Mouse (Mus musculus) MEL (cell line): ENCODE data around the gene Slc26a11. TPM values are rescaled to one million over a fixed set of nuclear protein-coding genes. Genes with fewer than 3 reads are reported as not detected.
A peak's percentile ranks its signal among the peaks of the same experiment; 100 is the strongest.

ENCODE experiments used
- DNase-seq: peaks from one replicate; pipeline ENCODE4 v3.0.0; 2011; ENCODE audit warnings: low read depth, low spot score
- H3K27ac ChIP-seq: 2 replicates; pipeline ENCODE4 v1.5.1; 2012; ENCODE audit warnings: low read depth, mild to moderate bottlenecking, control low read depth, low read length, moderate library complexity; ENCODE audit not compliant: control insufficient read depth
- H3K27me3 ChIP-seq, 2 experiments: fragments of 150-350 bp in 1 of 2; sonication (generic) in 1 of 2; 2 replicates each; pipeline ENCODE4 v1.6.1; 2012; ENCODE audit warnings: low read length in 2 of 2, mild to moderate bottlenecking in 2 of 2, improper control_type of control experiment in 1 of 2, moderate library complexity in 1 of 2; ENCODE audit not compliant: insufficient read depth in 2 of 2, control insufficient read depth in 1 of 2
- H3K36me3 ChIP-seq, 2 experiments: 2 replicates each; pipeline ENCODE4 v1.6.1; 2012 to 2014; ENCODE audit warnings: low read length in 2 of 2, improper control_type of control experiment in 1 of 2, inconsistent platforms in 1 of 2, mild to moderate bottlenecking in 1 of 2; ENCODE audit not compliant: insufficient read depth in 2 of 2, control insufficient read depth in 1 of 2
- H3K4me1 ChIP-seq, 2 experiments: fragments of 150-350 bp in 1 of 2; sonication (generic) in 1 of 2; 2 replicates each; pipeline ENCODE4 v1.6.1; 2012; ENCODE audit warnings: low read length in 2 of 2, improper control_type of control experiment in 1 of 2, mild to moderate bottlenecking in 1 of 2; ENCODE audit not compliant: insufficient read depth in 2 of 2, control insufficient read depth in 1 of 2
- H3K4me3 ChIP-seq, 2 experiments: fragments of 150-350 bp in 1 of 2; sonication (generic) in 1 of 2; 2 replicates each; pipeline ENCODE4 v1.5.1; 2012; ENCODE audit warnings: low read depth in 2 of 2, low read length in 2 of 2, mild to moderate bottlenecking in 2 of 2, moderate library complexity in 2 of 2, control low read depth in 1 of 2, improper control_type of control experiment in 1 of 2; ENCODE audit not compliant: control insufficient read depth in 1 of 2, insufficient read depth in 1 of 2
- H3K79me2 ChIP-seq: 2 replicates; pipeline ENCODE4 v1.6.1; 2012; ENCODE audit warnings: mild to moderate bottlenecking, low read length, moderate library complexity; ENCODE audit not compliant: control insufficient read depth, poor library complexity, insufficient read depth
- H3K9ac ChIP-seq: 2 replicates; pipeline ENCODE4 v1.6.1; 2012; ENCODE audit warnings: low read depth, mild to moderate bottlenecking, control low read depth, low read length, moderate library complexity; ENCODE audit not compliant: control insufficient read depth, poor library complexity, severe bottlenecking
- H3K9me3 ChIP-seq: fragments of 150-350 bp; sonication (generic); replicated peaks from 2 replicates; pipeline ENCODE4 v1.6.1; 2012; ENCODE audit warnings: mild to moderate bottlenecking, low read length, improper control_type of control experiment, moderate library complexity; ENCODE audit not compliant: insufficient read depth
- BHLHE40 ChIP-seq: IDR thresholded peaks from 2 replicates; pipeline ENCODE4 v1.6.1; 2012; ENCODE audit warnings: low read depth, mild to moderate bottlenecking, inconsistent platforms, low read length, improper control_type of control experiment, borderline replicate concordance
- E2F4 ChIP-seq: IDR thresholded peaks from 2 replicates; pipeline ENCODE4 v1.6.1; 2011; ENCODE audit warnings: low read depth, low read length, improper control_type of control experiment, borderline replicate concordance
- EP300 ChIP-seq, 2 experiments: IDR thresholded peaks; 2 replicates each; pipeline ENCODE4 v1.6.1; 2011; ENCODE audit warnings: improper control_type of control experiment in 2 of 2, low read length in 2 of 2, low read depth in 1 of 2, mild to moderate bottlenecking in 1 of 2
- GABPA ChIP-seq: IDR thresholded peaks from 2 replicates; pipeline ENCODE4 v1.6.1; 2012; ENCODE audit warnings: low read depth, mild to moderate bottlenecking, inconsistent platforms, low read length, improper control_type of control experiment, moderate library complexity
- HCFC1 ChIP-seq: IDR thresholded peaks from 2 replicates; pipeline ENCODE4 v1.6.1; 2012; ENCODE audit warnings: low read depth, mild to moderate bottlenecking, inconsistent platforms, low read length, improper control_type of control experiment, moderate library complexity
- KAT2A ChIP-seq: conservative IDR thresholded peaks from 2 replicates; pipeline ENCODE4 v1.6.1; 2012; ENCODE audit warnings: low read depth, low read length, improper control_type of control experiment, inconsistent platforms
- MAZ ChIP-seq: IDR thresholded peaks from 2 replicates; pipeline ENCODE4 v1.6.1; 2012; ENCODE audit warnings: low read depth, mild to moderate bottlenecking, inconsistent platforms, low read length, improper control_type of control experiment
- MYB ChIP-seq: IDR thresholded peaks from 2 replicates; pipeline ENCODE4 v1.6.1; 2011; ENCODE audit warnings: mild to moderate bottlenecking, low read depth, low read length, improper control_type of control experiment
- MYC ChIP-seq: IDR thresholded peaks from 2 replicates; pipeline ENCODE4 v1.6.1; 2011; ENCODE audit warnings: low read depth, mild to moderate bottlenecking, low read length, improper control_type of control experiment, moderate library complexity
- NRF1 ChIP-seq: IDR thresholded peaks from 2 replicates; pipeline ENCODE4 v1.6.1; 2014; ENCODE audit warnings: low read depth, mild to moderate bottlenecking, inconsistent platforms, low read length, improper control_type of control experiment, moderate library complexity; ENCODE audit not compliant: poor library complexity, insufficient read depth, severe bottlenecking
- POLR2A ChIP-seq, 2 experiments: IDR thresholded peaks; 2 replicates each; pipeline ENCODE4 v1.6.1; 2011 to 2012; ENCODE audit warnings: low read length in 2 of 2, mild to moderate bottlenecking in 2 of 2, control low read depth in 1 of 2, improper control_type of control experiment in 1 of 2, low read depth in 1 of 2, moderate library complexity in 1 of 2; ENCODE audit not compliant: control insufficient read depth in 1 of 2, insufficient read depth in 1 of 2, poor library complexity in 1 of 2
- POLR2AphosphoS2 ChIP-seq: IDR thresholded peaks from 2 replicates; pipeline ENCODE4 v1.6.1; 2011; ENCODE audit warnings: low read length, improper control_type of control experiment
- POLR2AphosphoS5 ChIP-seq: IDR thresholded peaks from 2 replicates; pipeline ENCODE4 v1.6.1; 2012; ENCODE audit warnings: low read depth, borderline replicate concordance, mild to moderate bottlenecking, inconsistent platforms, low read length, moderate library complexity, mixed read lengths
- RAD21 ChIP-seq: IDR thresholded peaks from 2 replicates; pipeline ENCODE4 v1.6.1; 2011; ENCODE audit warnings: mild to moderate bottlenecking, low read depth, low read length, improper control_type of control experiment
- SIN3A ChIP-seq: IDR thresholded peaks from 2 replicates; pipeline ENCODE4 v1.6.1; 2012; ENCODE audit warnings: low read length, improper control_type of control experiment, inconsistent platforms
- SMC3 ChIP-seq: IDR thresholded peaks from 2 replicates; pipeline ENCODE4 v1.6.1; 2011; ENCODE audit warnings: low read depth, low read length, improper control_type of control experiment
- TBP ChIP-seq: IDR thresholded peaks from 2 replicates; pipeline ENCODE4 v1.8.0; 2011; ENCODE audit warnings: low read depth, low read length, improper control_type of control experiment
- USF2 ChIP-seq, 2 experiments: IDR thresholded peaks; 2 replicates each; pipeline ENCODE4 v1.6.1; 2011 to 2012; ENCODE audit warnings: improper control_type of control experiment in 2 of 2, low read length in 2 of 2, borderline replicate concordance in 1 of 2, inconsistent platforms in 1 of 2, low read depth in 1 of 2, mild to moderate bottlenecking in 1 of 2; ENCODE audit not compliant: insufficient read depth in 1 of 2
- ZC3H11A ChIP-seq: IDR thresholded peaks from 2 replicates; pipeline ENCODE4 v1.6.1; 2012; ENCODE audit warnings: low read depth, mild to moderate bottlenecking, inconsistent platforms, low read length, improper control_type of control experiment
- ZMIZ1 ChIP-seq: IDR thresholded peaks from 2 replicates; pipeline ENCODE4 v1.6.1; 2012; ENCODE audit warnings: low read depth, mild to moderate bottlenecking, inconsistent platforms, low read length, improper control_type of control experiment, moderate library complexity
- polyA plus RNA-seq, 2 experiments: library from polyadenylated mRNA; stranded (reverse) in 1 of 2; unstranded in 1 of 2; fragments of >175 nt in 1 of 2; fragments of >200 nt in 1 of 2; gene quantifications; 2 replicates each; pipeline versions ENCODE4 v1.2.1 to v1.2.4; 2012; ENCODE audit warnings: low replicate concordance in 2 of 2, low read depth in 1 of 2; ENCODE audit not compliant: insufficient read length in 2 of 2, insufficient read depth in 1 of 2, missing spikeins in 1 of 2
- total RNA-seq: library from RNA; depleted of rRNA; stranded (reverse); fragments of 300-350 nt; gene quantifications from 2 replicates; pipeline ENCODE4 v1.2.3, GENCODE M21; 2012

Gene Slc26a11
- total and polyA plus RNA-seq, 3 experiments, result 0.04 TPM; not detected in 2

DNA sequence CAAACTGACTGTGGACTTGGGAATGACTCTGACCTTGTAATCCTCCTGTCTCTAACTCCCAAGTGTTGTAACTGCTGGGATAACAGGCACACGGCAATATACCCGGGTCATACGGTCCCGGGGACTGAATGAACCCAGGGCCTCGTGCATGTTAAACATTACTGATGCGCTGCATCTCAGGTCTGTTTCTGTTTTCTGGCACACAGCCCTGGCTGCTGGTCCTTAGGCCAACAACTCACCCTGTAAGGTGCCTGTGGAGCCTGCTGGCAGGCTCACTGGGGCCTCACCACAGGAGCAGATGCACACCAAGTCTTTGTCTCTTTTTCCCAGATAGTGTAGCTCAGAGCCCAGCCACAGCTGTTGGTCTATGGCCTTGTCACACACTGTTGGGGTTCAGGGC lies 52.0 kb downstream of the Slc26a11 start:
- Histone ChIP-seq H3K9ac (no peak overlapping the region), H3K4me1 (no peaks in the 10 kb centered on the region)
- TF ChIP-seq NRF1, result no peak
- no peak for TF ChIP-seq HCFC1
- TF ChIP-seq RAD21, result no peak
- no peak for TF ChIP-seq POLR2AphosphoS2
- no peak for TF ChIP-seq TBP
- no peak for TF ChIP-seq POLR2A (IDR thresholded peaks at IDR 0.05; ENCODE audit: control insufficient read depth in 1 of 2, insufficient read depth in 1 of 2, low read depth in 1 of 2, low read length in 2 of 2, poor library complexity in 1 of 2)
- TF ChIP-seq MAZ, result no peak
- no peak for TF ChIP-seq GABPA
- no peak for TF ChIP-seq ZMIZ1
- TF ChIP-seq MYB, result no peak
- no peak for TF ChIP-seq KAT2A
- no peak for TF ChIP-seq E2F4
- TF ChIP-seq, all 39 proteins: peak for 0
- Histone ChIP-seq H3K27ac (no peak overlapping the region), H3K27me3 (no peaks in the 10 kb centered on the region), H3K4me3 (no peak overlapping the region), H3K79me2 (no peaks in the 10 kb centered on the region), H3K36me3 (no peaks in the 10 kb centered on the region; a peak in 1 of 4 replicates), H3K9me3 (no peaks in the 10 kb centered on the region)
- DNase-seq, result no peak

DNA sequence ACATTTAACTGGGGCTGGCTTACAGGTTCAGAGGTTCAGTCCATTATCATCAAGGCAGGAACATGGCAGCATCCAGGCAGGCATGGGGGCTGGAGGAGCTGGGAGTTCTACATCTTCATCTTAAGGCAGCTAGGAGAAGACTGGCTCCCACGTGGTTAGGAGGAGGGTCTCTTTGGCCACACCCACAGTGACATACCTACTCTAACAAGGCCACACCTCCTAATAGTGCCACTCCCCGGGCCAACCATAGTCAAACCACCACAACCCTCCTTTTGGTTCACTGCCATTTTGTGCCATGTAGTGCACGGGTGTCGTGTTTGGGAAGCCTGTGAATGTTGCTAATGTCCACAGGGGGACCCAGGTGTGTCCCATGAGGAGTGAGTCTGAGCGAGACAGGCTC lies 52.6 kb downstream of the Slc26a11 start:
- Histone ChIP-seq H3K4me3 (no peak overlapping the region), H3K36me3 (no peaks in the 10 kb centered on the region; a peak in 1 of 4 replicates), H3K79me2 (no peaks in the 10 kb centered on the region), H3K9me3 (no peaks in the 10 kb centered on the region), H3K4me1 (no peaks in the 10 kb centered on the region), H3K27ac (no peak overlapping the region), H3K9ac (no peak overlapping the region), H3K27me3 (no peaks in the 10 kb centered on the region)
- DNase-seq, result peak; percentile 28
- TF ChIP-seq EP300 (IDR thresholded peaks at IDR 0.05; ENCODE audit: low read depth in 1 of 2, low read length in 2 of 2) (no peak), MYC (no peak), SIN3A (no peak), SMC3 (no peak), POLR2A (IDR thresholded peaks at IDR 0.05; ENCODE audit: control insufficient read depth in 1 of 2, insufficient read depth in 1 of 2, low read depth in 1 of 2, low read length in 2 of 2, poor library complexity in 1 of 2) (no peak), ZC3H11A (no peak), USF2 (IDR thresholded peaks at IDR 0.05; ENCODE audit: borderline replicate concordance in 1 of 2, insufficient read depth in 1 of 2, low read depth in 1 of 2, low read length in 2 of 2) (no peak), BHLHE40 (no peak), POLR2AphosphoS5 (no peak)
